Mouse (Mus musculus) cerebellum, adult 18-20 months (tissue): Measurements from ENCODE around the gene Bcar3.
A peak's percentile ranks its signal among the peaks of the same experiment; 100 is the strongest.

Experiments used
- DNase-seq, 2 experiments: peaks; one replicate each; pipeline ENCODE4 v3.0.0; 2021

Bcar3 gene

GRCm38 (mm10) chr3:122292300-122293222 is 1.4 kb upstream of the Bcar3 start:
- peak; percentile 85 to 93 for DNase-seq

GRCm38 (mm10) chr3:122293223-122293953 is 548 bp upstream of the Bcar3 start:
- peak; percentile 82 to 87 for DNase-seq

- peak; percentile 45 to 51 for DNase-seq
These were observed 1.6 kb downstream of the Bcar3 start for GRCm38 (mm10) chr3:122295511-122295910.

GRCm38 (mm10) chr3:122296979-122297378 is 3.0 kb downstream of the Bcar3 start:
- no peak for DNase-seq

- DNase-seq = peak in 1 of 2 experiments; percentile 19
These were observed 7.3 kb downstream of the Bcar3 start for GRCm38 (mm10) chr3:122300983-122301919.

- no peak for DNase-seq
These were observed 10.6 kb downstream of the Bcar3 start for GRCm38 (mm10) chr3:122304560-122304959.

- DNase-seq = no peak
These were observed 14.1 kb downstream of the Bcar3 start for GRCm38 (mm10) chr3:122307894-122308671.

GRCm38 (mm10) chr3:122308981-122309380 is 15.0 kb downstream of the Bcar3 start:
- DNase-seq = no peak

GRCm38 (mm10) chr3:122312078-122312477 is 18.1 kb downstream of the Bcar3 start:
- peak; percentile 78 to 90 for DNase-seq

GRCm38 (mm10) chr3:122312936-122313629 is 19.1 kb downstream of the Bcar3 start:
- no peak for DNase-seq

GRCm38 (mm10) chr3:122313936-122314335 is 20.0 kb downstream of the Bcar3 start:
- DNase-seq = no peak

- no peak for DNase-seq
These were observed 22.7 kb downstream of the Bcar3 start for GRCm38 (mm10) chr3:122316621-122317020.

GRCm38 (mm10) chr3:122317339-122317738 is 23.4 kb downstream of the Bcar3 start:
- DNase-seq = no peak

GRCm38 (mm10) chr3:122322226-122322625 is 28.3 kb downstream of the Bcar3 start:
- DNase-seq = no peak

GRCm38 (mm10) chr3:122323841-122324240 is 29.9 kb downstream of the Bcar3 start:
- no peak for DNase-seq

GRCm38 (mm10) chr3:122324528-122324927 is 30.6 kb downstream of the Bcar3 start:
- no peak for DNase-seq

- no peak for DNase-seq
These were observed 36.5 kb downstream of the Bcar3 start for GRCm38 (mm10) chr3:122330484-122330883.

GRCm38 (mm10) chr3:122333493-122333892 is 39.6 kb downstream of the Bcar3 start:
- no peak for DNase-seq

- DNase-seq = no peak
These were observed 40.0 kb downstream of the Bcar3 start for GRCm38 (mm10) chr3:122333902-122334301.

- no peak for DNase-seq
These were observed 40.4 kb downstream of the Bcar3 start for GRCm38 (mm10) chr3:122334375-122334774.

- no peak for DNase-seq
These were observed 42.1 kb downstream of the Bcar3 start for GRCm38 (mm10) chr3:122336030-122336429.
